Mouse (Mus musculus): Measurements from ENCODE around the gene Kctd3. TPM values are rescaled to one million over a fixed set of nuclear protein-coding genes. Genes with fewer than 3 reads are reported as not detected.
A peak's percentile ranks its signal among the peaks of the same experiment; 100 is the strongest.

The Kctd3 gene
- total RNA-seq (2014; rRNA removed) (63.6 and 79.6 TPM in 2 replicates), polyA plus RNA-seq (2015; fragmentation: Nextera tagmentation; extraction: Ambion mirVana) (42.4 and 48.7 TPM in 2 replicates)

- under 1% methylated on average over 64 of the region's 74 CpGs for WGBS
- no peaks in the 10 kb centered on the region for H3K27me3 ChIP-seq (ENCODE audit: insufficient read depth, low read length)
- peak within 1 kb of the TSS; percentile 93 for H3K9ac ChIP-seq
- H3K4me1 ChIP-seq (ENCODE audit: insufficient read depth): peaks cover 15% of the 10 kb centered on the region; the same call in 1 of the 2 replicates
- H3K9me3 ChIP-seq (ENCODE audit: low read length): no peaks in the 10 kb centered on the region
- no peak for TF ChIP-seq CTCF (IDR thresholded peaks at IDR 0.05; ENCODE audit: low read depth)
- H3K4me2 ChIP-seq (ENCODE audit: low read depth): peak within 1 kb of the TSS; percentile 97
- DNase-seq (peak; percentile 94), ATAC-seq (peak; percentile 90)
- peak within 1 kb of the TSS; percentile 69 for H3K27ac ChIP-seq (ENCODE audit: low read depth, low read length)
- no peaks in the 10 kb centered on the region for H3K36me3 ChIP-seq (ENCODE audit: insufficient read depth)
- H3K4me3 ChIP-seq (ENCODE audit: low read depth, low read length): peak within 1 kb of the TSS; percentile 96
Measured at GRCm38 (mm10) chr1:189007239-189007979, at the start of gene Kctd3. TSS of gene Kctd3 (minus strand) at chr1:189007841.

- WGBS: 63% methylated on average over 4 of the region's 4 CpGs
- no peak overlapping the region for H3K4me3 ChIP-seq (ENCODE audit: low read depth, low read length)
Measured at GRCm38 (mm10) chr1:189057425-189057824, 49.8 kb upstream of the Kctd3 start.

GRCm38 (mm10) chr1:189055933-189056332 lies 48.3 kb upstream of the Kctd3 start:
- Histone ChIP-seq H3K9ac (no peak overlapping the region), H3K4me1 (ENCODE audit: insufficient read depth) (no peaks in the 10 kb centered on the region), H3K9me3 (ENCODE audit: low read length) (no peaks in the 10 kb centered on the region), H3K27ac (ENCODE audit: low read depth, low read length) (no peak overlapping the region), H3K4me2 (ENCODE audit: low read depth) (no peak overlapping the region), H3K27me3 (ENCODE audit: insufficient read depth, low read length) (no peaks in the 10 kb centered on the region), H3K4me3 (ENCODE audit: low read depth, low read length) (no peak overlapping the region), H3K36me3 (ENCODE audit: insufficient read depth) (no peaks in the 10 kb centered on the region)
- 58% methylated on average over 2 of the region's 2 CpGs for WGBS
- TF ChIP-seq CTCF (IDR thresholded peaks at IDR 0.05; ENCODE audit: low read depth): no peak
- DNase-seq (no peak), ATAC-seq (no peak)

More at GRCm38 (mm10) chr1:189057425-189057824, 49.8 kb upstream of the Kctd3 start:
- no peaks in the 10 kb centered on the region for H3K9me3 ChIP-seq (ENCODE audit: low read length)
- ATAC-seq (no peak), DNase-seq (no peak)
- no peaks in the 10 kb centered on the region for H3K4me1 ChIP-seq (ENCODE audit: insufficient read depth)
- H3K27me3 ChIP-seq (ENCODE audit: insufficient read depth, low read length): no peaks in the 10 kb centered on the region
- H3K4me2 ChIP-seq (ENCODE audit: low read depth): no peak overlapping the region
- no peak overlapping the region for H3K9ac ChIP-seq
- H3K36me3 ChIP-seq (ENCODE audit: insufficient read depth): no peaks in the 10 kb centered on the region
- no peak overlapping the region for H3K27ac ChIP-seq (ENCODE audit: low read depth, low read length)
- TF ChIP-seq CTCF (IDR thresholded peaks at IDR 0.05; ENCODE audit: low read depth): no peak

GRCm38 (mm10) chr1:189054941-189055551 lies 47.4 kb upstream of the Kctd3 start:
- Histone ChIP-seq H3K4me2 (ENCODE audit: low read depth) (no peak overlapping the region), H3K9ac (no peak overlapping the region), H3K4me3 (ENCODE audit: low read depth, low read length) (no peak overlapping the region), H3K27ac (ENCODE audit: low read depth, low read length) (no peak overlapping the region), H3K27me3 (ENCODE audit: insufficient read depth, low read length) (no peaks in the 10 kb centered on the region), H3K4me1 (ENCODE audit: insufficient read depth) (no peaks in the 10 kb centered on the region), H3K9me3 (ENCODE audit: low read length) (no peaks in the 10 kb centered on the region), H3K36me3 (ENCODE audit: insufficient read depth) (no peaks in the 10 kb centered on the region)
- no peak for TF ChIP-seq CTCF (IDR thresholded peaks at IDR 0.05; ENCODE audit: low read depth)
- no peak for ATAC-seq
- DNase-seq: no peak
- whole genome bisulfite sequencing: 84% methylated on average over 8 of the region's 8 CpGs

DNA sequence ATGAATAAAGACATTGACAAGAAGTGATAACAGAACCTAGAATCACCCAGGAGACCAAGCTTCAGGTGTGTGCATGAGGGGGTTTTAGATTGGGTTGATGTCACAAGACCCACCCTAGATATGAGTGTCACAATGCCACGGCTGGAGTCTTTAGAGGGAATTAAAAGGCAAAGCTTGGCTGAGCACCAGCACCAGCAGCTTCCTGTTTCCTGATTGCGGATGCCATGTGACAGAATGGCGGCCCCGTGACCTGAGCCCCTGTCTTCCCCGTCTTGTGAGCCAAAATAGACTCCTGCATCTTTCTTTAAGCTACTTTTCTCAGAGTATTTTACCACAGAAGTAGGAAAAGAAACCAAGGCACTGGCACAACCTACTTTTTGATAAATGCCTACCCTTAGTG lies 46.5 kb upstream of the Kctd3 start:
- Histone ChIP-seq H3K9ac (no peak overlapping the region), H3K4me3 (ENCODE audit: low read depth, low read length) (no peak overlapping the region), H3K27me3 (ENCODE audit: insufficient read depth, low read length) (no peaks in the 10 kb centered on the region), H3K4me1 (ENCODE audit: insufficient read depth) (no peaks in the 10 kb centered on the region), H3K9me3 (ENCODE audit: low read length) (no peaks in the 10 kb centered on the region), H3K4me2 (ENCODE audit: low read depth) (no peak overlapping the region), H3K36me3 (ENCODE audit: insufficient read depth) (no peaks in the 10 kb centered on the region), H3K27ac (ENCODE audit: low read depth, low read length) (no peak overlapping the region)
- DNase-seq (no peak), ATAC-seq (no peak)
- WGBS: 80% methylated on average over 5 of the region's 5 CpGs
- TF ChIP-seq CTCF (IDR thresholded peaks at IDR 0.05; ENCODE audit: low read depth): no peak

DNA sequence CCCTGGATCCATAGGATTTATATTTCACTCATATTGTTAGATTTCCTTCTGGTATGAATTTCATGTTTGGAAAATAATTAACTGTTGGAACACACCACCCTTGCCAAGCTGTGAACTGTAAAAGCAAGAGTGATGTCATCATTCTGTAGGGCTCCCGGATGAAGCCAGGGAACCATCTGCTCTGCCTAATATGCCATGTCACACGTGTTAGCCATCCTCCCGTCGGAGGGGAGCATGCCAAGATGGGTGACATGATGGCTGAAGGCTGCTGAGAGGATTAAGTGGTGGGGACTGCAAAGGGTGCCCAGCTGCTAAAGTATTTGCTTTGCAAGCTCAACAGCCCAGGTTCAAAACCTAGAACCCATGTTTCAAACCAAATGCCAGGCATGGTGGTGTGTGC lies 44.5 kb upstream of the Kctd3 start:
- Histone ChIP-seq H3K4me1 (ENCODE audit: insufficient read depth) (0 out of 2 replicates have a peak, but pooled peaks cover 3% of the 10 kb centered on the region), H3K27ac (ENCODE audit: low read depth, low read length) (no peak overlapping the region), H3K4me3 (ENCODE audit: low read depth, low read length) (no peak overlapping the region), H3K27me3 (ENCODE audit: insufficient read depth, low read length) (no peaks in the 10 kb centered on the region), H3K36me3 (ENCODE audit: insufficient read depth) (no peaks in the 10 kb centered on the region), H3K9me3 (ENCODE audit: low read length) (no peaks in the 10 kb centered on the region), H3K9ac (no peak overlapping the region), H3K4me2 (ENCODE audit: low read depth) (no peak overlapping the region)
- ATAC-seq (no peak), DNase-seq (no peak)
- TF ChIP-seq CTCF (IDR thresholded peaks at IDR 0.05; ENCODE audit: low read depth): no peak
- WGBS: 51% methylated on average over 4 of the region's 4 CpGs

DNA sequence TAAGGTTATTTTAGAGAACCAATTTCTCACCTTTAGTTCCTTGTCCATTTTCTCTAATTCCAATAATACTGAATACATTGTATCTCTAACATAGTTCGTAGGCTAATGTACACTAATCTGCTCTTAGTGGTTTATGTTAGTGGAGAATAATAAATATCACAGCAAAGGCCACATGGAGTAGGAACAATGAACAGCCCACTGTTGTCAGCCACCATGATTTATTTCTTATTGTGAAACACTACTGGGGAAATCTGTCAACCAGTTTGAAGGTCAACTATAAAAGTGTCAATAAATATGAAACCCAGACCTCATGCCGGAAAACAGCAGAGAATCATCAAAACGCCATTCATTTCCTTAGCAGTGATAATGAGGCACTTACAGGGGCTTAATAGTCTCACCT lies 42.5 kb upstream of the Kctd3 start:
- Histone ChIP-seq H3K36me3 (ENCODE audit: insufficient read depth) (no peaks in the 10 kb centered on the region), H3K27ac (ENCODE audit: low read depth, low read length) (no peak overlapping the region), H3K9me3 (ENCODE audit: low read length) (no peaks in the 10 kb centered on the region), H3K4me1 (ENCODE audit: insufficient read depth) (0 out of 2 replicates have a peak, but pooled peaks cover 3% of the 10 kb centered on the region), H3K4me2 (ENCODE audit: low read depth) (no peak overlapping the region), H3K9ac (no peak overlapping the region), H3K4me3 (ENCODE audit: low read depth, low read length) (no peak overlapping the region), H3K27me3 (ENCODE audit: insufficient read depth, low read length) (no peaks in the 10 kb centered on the region)
- ATAC-seq: no peak
- no peak for DNase-seq
- 74% methylated on average over 3 of the region's 3 CpGs for WGBS
- no peak for TF ChIP-seq CTCF (IDR thresholded peaks at IDR 0.05; ENCODE audit: low read depth)

All from forebrain, postnatal 0 days (tissue).